Mouse (Mus musculus): ENCODE measurements at regions not wholly inside any gene's neighbourhood (a gene's known extent, or its start where the extent isn't known, plus 50 kb on each side); places are given as distances from the start of the nearest gene placed in this dataset.

DNA sequence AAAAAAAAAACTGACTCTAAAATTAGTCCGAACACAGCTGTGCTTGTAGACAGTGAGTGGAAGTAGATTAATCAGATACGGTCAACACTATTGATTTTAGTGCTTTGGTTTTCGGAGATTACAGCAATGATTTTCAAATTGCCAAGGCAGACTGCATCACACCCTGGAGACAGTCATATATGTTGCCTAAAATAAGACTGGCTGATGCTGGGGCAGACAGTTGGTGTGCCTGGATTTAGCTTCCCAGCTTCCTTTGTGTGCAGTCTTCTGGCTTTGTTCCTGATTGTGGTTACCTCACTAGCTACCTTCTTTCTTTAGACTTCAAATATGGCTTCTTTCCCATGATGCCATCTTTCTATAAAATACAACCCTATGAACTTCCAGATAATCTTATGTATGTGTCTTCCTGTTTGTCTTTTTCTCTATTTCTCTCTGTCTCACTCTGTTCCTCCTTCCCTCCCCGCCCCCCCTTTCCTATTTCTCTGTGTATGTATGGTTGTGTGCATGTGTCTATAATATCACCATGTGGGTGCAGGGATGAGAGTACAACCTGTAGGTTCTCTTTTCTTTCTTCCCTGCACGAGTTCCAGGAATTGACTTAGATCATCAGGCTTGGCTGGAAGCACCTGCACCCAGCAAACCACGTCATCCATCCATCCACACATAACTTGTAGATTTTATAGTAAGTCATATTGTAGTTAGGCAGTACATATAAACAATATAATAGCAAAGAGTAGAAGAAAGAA lies 199.7 kb upstream of the Gm9008 start:
- no peak for DNase-seq

DNA sequence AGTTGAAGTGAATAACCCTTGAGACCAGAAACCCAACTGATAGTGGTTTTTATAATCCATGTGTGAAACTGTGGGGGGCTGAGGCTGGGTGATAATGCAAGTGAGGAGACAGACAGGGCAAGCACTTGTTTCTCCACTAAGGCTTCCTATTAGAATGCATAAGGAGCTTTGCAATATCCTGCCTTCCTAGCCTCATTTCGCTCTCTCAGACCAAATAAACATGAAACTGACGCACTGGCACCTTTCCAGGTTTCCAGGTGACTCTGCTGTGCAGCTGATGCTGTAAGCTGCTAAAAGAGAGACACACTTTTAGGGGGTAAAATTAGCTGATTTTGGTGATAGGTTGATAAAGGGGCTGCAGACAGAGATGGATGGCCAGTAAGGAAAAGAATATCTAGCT lies 191.2 kb upstream of the Gm9008 start:
- DNase-seq, result no peak

DNA sequence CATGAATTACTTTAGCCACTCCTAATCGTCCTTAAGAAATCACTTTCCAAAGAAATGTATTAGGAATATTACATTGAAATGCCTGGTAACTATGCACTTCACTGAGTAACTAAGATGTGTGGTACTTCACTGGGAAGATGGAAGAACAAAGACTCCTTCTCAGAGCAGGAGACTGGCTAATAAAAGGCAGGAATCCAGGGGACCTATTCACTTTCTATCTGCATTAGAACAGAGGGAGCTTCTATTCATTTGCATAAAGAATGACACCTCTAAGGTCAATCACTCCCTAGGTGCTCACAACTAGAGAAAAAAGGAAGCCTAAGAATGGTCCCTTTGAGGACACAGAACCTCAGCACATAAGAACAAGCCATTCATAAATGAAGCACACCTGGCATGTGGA lies 142.0 kb upstream of the Gm9008 start:
- DNase-seq, result no peak

DNA sequence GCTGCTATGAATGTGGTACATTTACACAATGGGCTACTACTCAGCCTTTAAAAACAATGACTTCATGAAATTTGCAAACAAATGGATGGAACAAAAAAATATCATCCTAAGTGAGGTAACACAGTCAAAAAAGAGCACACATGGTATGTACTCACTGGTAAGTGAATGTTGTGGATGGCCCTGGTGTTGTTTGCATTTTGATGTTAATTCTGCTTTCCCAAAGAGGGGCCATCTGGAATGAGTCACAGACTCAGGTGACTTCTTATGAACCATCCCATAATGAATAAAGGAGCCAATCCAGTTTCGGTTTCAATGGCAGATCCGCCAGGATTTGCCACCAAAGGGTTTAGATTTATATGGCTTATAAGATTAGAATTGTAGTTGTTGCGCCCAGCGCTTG lies 130.8 kb upstream of the Gm9008 start:
- no peak for DNase-seq

DNA sequence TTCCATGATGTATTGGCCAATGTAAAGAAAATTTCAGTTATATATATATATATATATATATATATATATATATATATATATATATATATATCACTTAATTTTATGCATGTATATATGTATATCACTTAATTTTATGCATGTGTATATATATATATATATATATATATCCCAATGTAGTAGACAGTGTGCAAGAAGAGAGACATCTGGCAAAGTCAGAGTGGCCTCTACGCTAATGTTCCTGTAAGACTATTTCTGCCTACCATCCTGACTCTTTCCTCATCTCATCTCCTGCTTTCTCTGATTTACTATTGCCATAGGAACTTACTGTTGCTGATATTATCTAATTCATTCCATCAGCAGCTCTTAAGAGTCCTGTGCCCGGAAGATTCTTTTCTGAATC lies 123.9 kb upstream of the Gm9008 start:
- no peak for DNase-seq

DNA sequence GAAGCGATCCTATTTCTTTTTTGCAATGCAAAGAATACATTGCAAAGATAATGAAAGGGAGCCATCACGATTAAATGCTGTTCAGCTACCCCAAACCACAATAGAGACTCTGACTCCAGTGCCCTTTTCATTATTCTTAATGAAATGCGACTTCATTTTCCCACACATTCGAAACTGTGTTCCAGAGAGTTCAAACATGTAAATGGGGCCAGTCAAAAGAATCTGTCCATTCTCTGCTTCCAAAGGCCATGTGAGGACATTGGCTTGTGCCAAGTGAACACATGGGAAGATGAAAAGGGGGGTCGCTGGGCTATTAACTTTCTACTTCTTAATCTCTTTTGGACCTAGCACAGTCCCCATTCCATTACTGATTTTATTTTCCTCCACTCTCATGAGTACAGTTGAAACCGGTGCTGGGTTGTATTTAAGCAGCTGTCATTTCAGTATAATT lies 123.2 kb upstream of the Gm9008 start:
- DNase-seq, result peak in 1 of 2 experiments; percentile 4

Measured in kidney, postnatal 36 days (tissue).